Mouse (Mus musculus) G1E (cell line): ENCODE data around the gene Prcd. TPM values are rescaled to one million over a fixed set of nuclear protein-coding genes. Genes with fewer than 3 reads are reported as not detected.

Experiments used
- ATAC-seq: 2 replicates; pipeline ENCODE4 v1.8.0; 2016; ENCODE audit warnings: mild to moderate bottlenecking; ENCODE audit not compliant: insufficient number of reproducible peaks, poor library complexity, low FRiP score, severe bottlenecking; ENCODE audit errors: extremely low read depth
- DNase-seq: peaks from one replicate; pipeline ENCODE4 v3.0.0; 2012; ENCODE audit warnings: low spot score
- H3K27me3 ChIP-seq: 2 replicates; pipeline ENCODE4 v1.6.1; 2012; ENCODE audit warnings: mild to moderate bottlenecking, low read length, inconsistent platforms; ENCODE audit not compliant: insufficient read depth
- H3K36me3 ChIP-seq: replicated peaks from 2 replicates; pipeline ENCODE3; 2012; ENCODE audit warnings: mild to moderate bottlenecking, inconsistent platforms
- H3K4me1 ChIP-seq: 2 replicates; pipeline ENCODE4 v1.6.1; 2012; ENCODE audit warnings: low read depth, low read length, inconsistent platforms, mixed read lengths; ENCODE audit not compliant: insufficient read depth
- H3K4me3 ChIP-seq: 2 replicates; pipeline ENCODE4 v1.5.1; 2012; ENCODE audit warnings: low read depth, mild to moderate bottlenecking, inconsistent platforms, low read length, moderate library complexity, mixed read lengths
- H3K9me3 ChIP-seq: replicated peaks from 2 replicates; pipeline ENCODE4 v1.6.1; 2012; ENCODE audit warnings: inconsistent platforms
- CTCF ChIP-seq: IDR thresholded peaks from 2 replicates; pipeline ENCODE4 v1.5.1; 2012; ENCODE audit warnings: low read depth, low read length, inconsistent platforms, mixed read lengths
- GATA1 ChIP-seq: IDR thresholded peaks from 2 replicates; pipeline ENCODE4 v1.6.1; 2012; ENCODE audit warnings: borderline replicate concordance, low read length, inconsistent platforms, mixed read lengths
- GATA2 ChIP-seq: IDR thresholded peaks from 2 replicates; pipeline ENCODE4 v1.6.1; 2012; ENCODE audit warnings: low read depth, low read length, inconsistent platforms, borderline replicate concordance
- POLR2AphosphoS5 ChIP-seq: IDR thresholded peaks from 2 replicates; pipeline ENCODE4 v1.6.1; 2012; ENCODE audit warnings: low read depth, low read length, inconsistent platforms; ENCODE audit not compliant: insufficient replicate concordance
- TAL1 ChIP-seq: conservative IDR thresholded peaks from 2 replicates; pipeline ENCODE4 v1.6.1; 2012; ENCODE audit warnings: low read depth, low read length, inconsistent platforms, mixed read lengths
- polyA plus RNA-seq: library from polyadenylated mRNA; stranded (reverse); fragments of >175 nt; gene quantifications from 2 replicates; pipeline ENCODE4 v1.2.3, GENCODE M21; 2012
- total RNA-seq, 2 experiments: library from RNA; stranded (forward) in 1 of 2; stranded (reverse) in 1 of 2; fragments of 200-1000 nt in 1 of 2; fragments of >200 nt in 1 of 2; fragmentation: Nextera tagmentation in 1 of 2; gene quantifications; 2 replicates each; pipeline ENCODE4 v1.2.3; 2014 to 2017

Prcd gene
- total and polyA plus RNA-seq, 3 experiments, result 1.5 to 3.2 (median 2.6) TPM

DNA sequence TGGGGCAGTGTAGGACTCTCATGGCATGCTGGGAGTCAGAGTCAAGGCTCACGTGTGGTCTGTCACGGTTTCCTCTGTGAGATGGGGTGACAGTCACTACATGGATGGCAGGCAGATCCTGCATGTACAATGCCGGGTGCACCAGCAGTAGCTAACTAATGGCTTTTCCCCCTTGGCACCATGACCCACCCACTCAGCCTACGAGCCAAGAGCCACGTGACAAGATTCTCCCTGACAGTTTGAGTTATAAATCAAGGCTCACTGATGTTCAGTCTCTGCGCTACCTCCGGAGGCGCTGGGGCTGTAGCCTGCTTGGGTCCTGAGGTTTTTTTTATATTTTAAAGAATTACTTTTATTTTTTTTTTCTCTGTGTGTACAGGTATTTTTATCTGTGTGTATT, 33.8 kb upstream of the Prcd start:
- Histone ChIP-seq H3K4me1 (peaks cover 89% of the 10 kb centered on the region), H3K9me3 (no peaks in the 10 kb centered on the region), H3K27me3 (peaks cover 47% of the 10 kb centered on the region), H3K4me3 (no peak overlapping the region), H3K36me3 (peaks cover 2% of the 10 kb centered on the region)
- DNase-seq (no peak), ATAC-seq (no peak)
- TF ChIP-seq GATA2, result no peak
- no peak for TF ChIP-seq POLR2AphosphoS5
- TF ChIP-seq GATA1, result no peak
- no peak for TF ChIP-seq TAL1
- no peak for TF ChIP-seq CTCF

DNA sequence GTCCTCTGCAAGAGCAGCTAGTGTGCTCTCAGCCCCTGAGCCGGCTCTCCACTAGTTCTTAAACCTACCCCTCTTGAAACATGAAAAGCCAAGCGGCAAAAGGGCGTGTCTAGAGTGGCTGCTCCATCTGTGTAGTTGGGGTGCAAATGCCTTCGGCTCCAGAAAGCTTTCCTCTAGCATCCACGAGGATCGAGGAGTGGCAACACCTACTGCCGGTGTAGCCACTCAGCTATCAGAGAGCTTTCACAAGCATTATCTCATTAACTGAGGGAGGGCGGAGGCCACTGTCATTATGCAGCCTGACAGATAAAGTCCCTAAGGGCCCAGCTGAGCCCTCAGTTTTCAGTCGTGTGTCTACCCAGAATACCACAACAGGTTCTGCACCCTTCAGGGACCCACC, 33.3 kb upstream of the Prcd start:
- no peak for TF ChIP-seq TAL1
- no peak for TF ChIP-seq POLR2AphosphoS5
- no peak for TF ChIP-seq CTCF
- no peak for TF ChIP-seq GATA1
- no peak for TF ChIP-seq GATA2
- Histone ChIP-seq H3K9me3 (no peaks in the 10 kb centered on the region), H3K27me3 (peaks cover 47% of the 10 kb centered on the region), H3K4me3 (peak overlapping the region; percentile 20; the same call in 1 of the 2 replicates), H3K4me1 (peaks cover 89% of the 10 kb centered on the region), H3K36me3 (no peaks in the 10 kb centered on the region)
- ATAC-seq (0 out of 2 replicates have a peak, but pooled peaks have one; percentile 22), DNase-seq (no peak)

DNA sequence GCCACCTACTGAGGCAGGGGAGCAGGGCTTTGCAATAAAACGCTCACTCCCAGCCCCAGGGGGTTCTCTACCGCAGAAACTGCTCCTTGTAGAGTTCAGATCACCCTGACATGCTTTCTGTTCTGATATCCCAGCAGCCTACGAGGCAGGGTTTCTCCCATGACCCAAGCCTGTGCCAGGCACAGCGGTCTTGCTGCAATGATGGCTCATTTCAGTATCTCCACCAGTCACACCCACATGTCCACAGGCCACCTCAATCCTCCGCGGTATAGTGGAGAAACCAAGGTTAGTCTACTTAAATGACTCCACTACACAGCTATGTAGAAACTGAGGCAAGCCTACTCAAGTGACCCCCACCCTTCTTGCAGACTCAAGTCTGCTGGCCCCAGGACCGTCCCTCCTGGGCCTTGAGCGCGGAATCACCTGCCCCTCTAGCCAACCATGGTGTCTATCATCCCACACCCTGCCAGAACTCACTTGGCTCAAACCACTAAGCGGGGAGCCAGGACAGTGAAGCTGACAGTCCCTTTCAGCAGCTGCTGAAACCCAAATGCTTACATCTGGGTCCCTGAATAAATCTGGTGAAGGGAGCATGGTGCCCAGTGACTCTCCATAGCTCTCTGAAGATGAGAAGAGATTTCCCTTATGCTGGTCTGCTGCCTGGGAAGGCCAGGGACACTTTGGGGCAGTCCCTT, 32.6 kb upstream of the Prcd start:
- H3K36me3 ChIP-seq, result no peaks in the 10 kb centered on the region
- H3K4me3 ChIP-seq, result peak overlapping the region; percentile 20; the same call in 1 of the 2 replicates
- H3K9me3 ChIP-seq, result no peaks in the 10 kb centered on the region
- ATAC-seq (no peak), DNase-seq (no peak)
- H3K27me3 ChIP-seq, result peaks cover 47% of the 10 kb centered on the region
- peaks cover 88% of the 10 kb centered on the region for H3K4me1 ChIP-seq
- TF ChIP-seq TAL1, result no peak
- no peak for TF ChIP-seq POLR2AphosphoS5
- TF ChIP-seq GATA1, result no peak
- no peak for TF ChIP-seq GATA2
- no peak for TF ChIP-seq CTCF

DNA sequence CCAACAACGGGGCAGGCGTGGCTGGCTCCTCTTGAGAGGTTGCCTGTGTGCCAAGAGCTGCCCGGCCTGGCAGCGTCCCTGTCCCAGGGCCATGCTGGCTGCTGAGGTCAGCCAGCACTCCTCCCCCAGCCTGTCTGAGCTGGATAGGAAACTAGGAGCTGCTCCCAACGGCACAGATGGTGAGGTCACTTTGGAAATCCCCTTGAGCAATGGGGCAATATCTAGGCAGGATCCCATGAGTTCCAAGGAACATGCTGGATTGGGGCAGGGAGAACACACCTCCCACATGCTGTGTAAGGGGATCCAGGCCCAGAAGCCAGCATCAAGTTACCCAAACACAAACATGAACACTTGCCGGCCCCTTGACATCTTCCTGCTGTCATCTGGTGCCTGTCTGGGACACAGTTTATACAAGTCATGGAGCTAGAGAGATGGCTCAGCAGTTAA, 32.1 kb upstream of the Prcd start:
- ATAC-seq (no peak), DNase-seq (no peak)
- H3K4me3 ChIP-seq, result no peak overlapping the region
- no peaks in the 10 kb centered on the region for H3K36me3 ChIP-seq
- no peaks in the 10 kb centered on the region for H3K9me3 ChIP-seq
- peaks cover 47% of the 10 kb centered on the region for H3K27me3 ChIP-seq
- H3K4me1 ChIP-seq, result peaks cover 83% of the 10 kb centered on the region
- TF ChIP-seq POLR2AphosphoS5 (no peak), TAL1 (no peak), GATA2 (no peak), GATA1 (no peak), CTCF (no peak)

DNA sequence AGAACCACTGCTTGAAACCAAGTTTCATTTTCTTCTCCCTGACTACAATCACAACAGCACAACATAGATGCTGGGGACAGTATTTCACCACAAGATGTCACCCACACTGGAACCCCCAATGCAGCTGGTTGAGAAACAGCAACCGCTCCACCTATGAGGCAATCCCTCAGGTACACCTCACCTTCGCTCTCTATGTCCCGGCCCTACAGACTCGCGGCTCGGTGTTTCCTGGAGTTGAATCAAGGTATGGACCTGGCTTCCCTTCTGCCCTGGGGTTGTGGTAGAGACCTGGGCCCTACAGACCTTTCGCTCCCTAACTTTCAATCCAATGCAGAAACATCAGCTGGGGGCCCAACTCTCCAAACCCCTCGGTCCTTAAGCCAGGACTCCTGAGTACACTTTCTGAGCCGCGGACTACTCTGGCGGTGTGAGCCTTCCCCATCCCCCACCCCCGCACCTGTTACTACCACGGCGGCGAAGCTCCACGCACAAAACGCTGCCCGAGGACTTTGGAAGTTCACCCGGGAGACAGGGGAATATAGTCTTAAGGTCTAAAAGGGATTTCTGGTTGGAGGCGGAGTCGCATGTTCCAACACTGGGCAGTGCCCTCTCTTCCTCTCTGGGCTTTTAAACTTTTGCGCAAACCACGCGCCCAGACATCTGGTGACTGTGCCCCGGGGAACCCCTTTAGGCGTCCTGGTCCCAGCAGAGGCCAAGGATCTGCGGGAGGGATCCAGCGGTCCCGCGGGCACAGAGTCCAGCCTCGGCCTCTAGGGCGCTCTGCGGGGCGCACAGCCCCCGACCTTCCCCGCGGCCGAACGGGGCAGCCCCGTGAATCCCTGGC, 29.8 kb upstream of the Prcd start:
- no peaks in the 10 kb centered on the region for H3K9me3 ChIP-seq
- no peak for DNase-seq
- H3K27me3 ChIP-seq, result peaks cover 42% of the 10 kb centered on the region
- ATAC-seq, result no peak
- TF ChIP-seq POLR2AphosphoS5 (no peak), GATA1 (no peak), CTCF (no peak), TAL1 (no peak), GATA2 (no peak)
- peak overlapping the region; percentile 75 for H3K4me3 ChIP-seq
- peaks cover 73% of the 10 kb centered on the region for H3K4me1 ChIP-seq
- no peaks in the 10 kb centered on the region for H3K36me3 ChIP-seq
